Mouse (Mus musculus) heart, postnatal 0 days (tissue): ENCODE results near the gene Polr3h.

Experiments
- CTCF ChIP-seq: IDR thresholded peaks from 2 replicates; pipeline ENCODE4 v1.5.1; 2016; ENCODE audit warnings: antibody characterized with exemption, control low read depth, low read depth
- EP300 ChIP-seq: IDR thresholded peaks from 2 replicates; pipeline ENCODE4 v1.6.1; 2016; ENCODE audit warnings: antibody characterized with exemption, low read depth

- TF ChIP-seq CTCF, result no peak
- TF ChIP-seq EP300, result no peak
Observed at GRCm38 (mm10) chr15:81840306-81840705, 85.7 kb downstream of the Polr3h start.
